Mouse (Mus musculus) thymus, postnatal 0 days (tissue): ENCODE measurements around the gene Msi2. TPM values are rescaled to one million over a fixed set of nuclear protein-coding genes. Genes with fewer than 3 reads are reported as not detected.

ENCODE experiments used
- DNase-seq: peaks from one replicate; pipeline ENCODE4 v3.0.0-alpha.2; 2015; ENCODE audit warnings: low spot score
- polyA plus RNA-seq: library from polyadenylated mRNA; unstranded; fragments of >200 nt; fragmentation: Nextera tagmentation; extraction: Ambion mirVana; gene quantifications from 2 replicates; pipeline ENCODE4 v1.2.1, GENCODE M21; 2015

The Msi2 gene
- polyA plus RNA-seq, 1 experiment from 2014 or later, result 23.0 TPM

- no peak for DNase-seq
Observed at GRCm38 (mm10) chr11:88548423-88548822, 169.9 kb downstream of the Msi2 start.

GRCm38 (mm10) chr11:88543771-88544170, 174.5 kb downstream of the Msi2 start:
- DNase-seq, result no peak

GRCm38 (mm10) chr11:88542817-88543216, 175.5 kb downstream of the Msi2 start:
- no peak for DNase-seq

- no peak for DNase-seq
Observed at GRCm38 (mm10) chr11:88541666-88542639, 176.4 kb downstream of the Msi2 start.

GRCm38 (mm10) chr11:88539637-88540478, 178.5 kb downstream of the Msi2 start:
- DNase-seq, result no peak

GRCm38 (mm10) chr11:88538710-88539340, 179.5 kb downstream of the Msi2 start:
- DNase-seq, result no peak

GRCm38 (mm10) chr11:88537344-88537743, 181.0 kb downstream of the Msi2 start:
- DNase-seq, result no peak

- DNase-seq, result no peak
Observed at GRCm38 (mm10) chr11:88536861-88537260, 181.5 kb downstream of the Msi2 start.

GRCm38 (mm10) chr11:88534331-88534929, 183.9 kb downstream of the Msi2 start:
- no peak for DNase-seq

GRCm38 (mm10) chr11:88532016-88532415, 186.3 kb downstream of the Msi2 start:
- no peak for DNase-seq

GRCm38 (mm10) chr11:88530032-88530431, 188.3 kb downstream of the Msi2 start:
- no peak for DNase-seq

- no peak for DNase-seq
Observed at GRCm38 (mm10) chr11:88528522-88529101, 189.7 kb downstream of the Msi2 start.

GRCm38 (mm10) chr11:88526711-88527110, 191.6 kb downstream of the Msi2 start:
- DNase-seq, result no peak

- DNase-seq, result peak; percentile 32
Observed at GRCm38 (mm10) chr11:88524790-88525575, 193.3 kb downstream of the Msi2 start.

- no peak for DNase-seq
Observed at GRCm38 (mm10) chr11:88524437-88524789, 193.9 kb downstream of the Msi2 start.

- no peak for DNase-seq
Observed at GRCm38 (mm10) chr11:88523921-88524320, 194.4 kb downstream of the Msi2 start.

GRCm38 (mm10) chr11:88523511-88523910, 194.8 kb downstream of the Msi2 start:
- no peak for DNase-seq

GRCm38 (mm10) chr11:88522114-88522513, 196.2 kb downstream of the Msi2 start:
- no peak for DNase-seq

GRCm38 (mm10) chr11:88520951-88521730, 197.2 kb downstream of the Msi2 start:
- DNase-seq, result no peak
